Mouse (Mus musculus) yolk sac, embryonic 10.5 days (tissue): ENCODE measurements around the gene Raet1e.
A peak's percentile ranks its signal among the peaks of the same experiment; 100 is the strongest.
"Not testable (repeated sequence)": the region's sequence is repeated elsewhere in the genome, so short reads cannot be mapped to it uniquely, and the experiment has no call there.

ENCODE experiments used
- DNase-seq: peaks from one replicate; pipeline ENCODE4 v3.0.0-alpha.2; 2017; ENCODE audit warnings: low spot score

Gene Raet1e

GRCm38 (mm10) chr10:22158310-22158999 lies at the start of gene Raet1e, which contains the start of gene H60b:
TSS of gene Raet1e (plus strand) at chr10:22158569.
TSS of gene H60b (plus strand) at chr10:22158586.
- peak; percentile 28 for DNase-seq

- DNase-seq: peak; percentile 79
Measured at GRCm38 (mm10) chr10:22140665-22141280, 17.6 kb upstream of the Raet1e start.

- DNase-seq: peak; percentile 90
Measured at GRCm38 (mm10) chr10:22142194-22142593, 16.2 kb upstream of the Raet1e start.

- DNase-seq: peak; percentile 45
Measured at GRCm38 (mm10) chr10:22142926-22143325, 15.4 kb upstream of the Raet1e start.

GRCm38 (mm10) chr10:22148441-22149072 lies 9.8 kb upstream of the Raet1e start:
- peak; percentile 89 for DNase-seq

- DNase-seq: peak; percentile 35
Measured at GRCm38 (mm10) chr10:22149073-22149690, 9.2 kb upstream of the Raet1e start, which contains the start of gene E030030I06Rik. TSS of gene E030030I06Rik (minus strand) at chr10:22149270.

GRCm38 (mm10) chr10:22149691-22150465 lies 8.5 kb upstream of the Raet1e start:
- DNase-seq: peak; percentile 23

- no peak for DNase-seq
Measured at GRCm38 (mm10) chr10:22150593-22150992, 7.8 kb upstream of the Raet1e start.

GRCm38 (mm10) chr10:22151056-22151862 lies 7.1 kb upstream of the Raet1e start:
- DNase-seq: not testable (repeated sequence)

GRCm38 (mm10) chr10:22151863-22152640 lies 6.3 kb upstream of the Raet1e start:
- DNase-seq: not testable (repeated sequence)

GRCm38 (mm10) chr10:22153147-22153690 lies 5.2 kb upstream of the Raet1e start:
- not testable (repeated sequence) for DNase-seq

- not testable (repeated sequence) for DNase-seq
Measured at GRCm38 (mm10) chr10:22154127-22154526, 4.2 kb upstream of the Raet1e start.

- no peak for DNase-seq
Measured at GRCm38 (mm10) chr10:22154871-22155799, 3.2 kb upstream of the Raet1e start.

- no peak for DNase-seq
Measured at GRCm38 (mm10) chr10:22159131-22159561, 777 bp downstream of the Raet1e start.

- DNase-seq: no peak
Measured at GRCm38 (mm10) chr10:22159581-22160140, 1.3 kb downstream of the Raet1e start.

GRCm38 (mm10) chr10:22163279-22163678 lies 4.9 kb downstream of the Raet1e start:
- DNase-seq: not testable (repeated sequence)

- DNase-seq: not testable (repeated sequence)
Measured at GRCm38 (mm10) chr10:22163705-22164583, 5.6 kb downstream of the Raet1e start.
